Mouse (Mus musculus) heart, postnatal 0 days (tissue): ENCODE data around the gene Igf2bp3.

Source experiments
- CTCF ChIP-seq: IDR thresholded peaks from 2 replicates; pipeline ENCODE4 v1.5.1; 2016; ENCODE audit warnings: antibody characterized with exemption, control low read depth, low read depth
- EP300 ChIP-seq: IDR thresholded peaks from 2 replicates; pipeline ENCODE4 v1.6.1; 2016; ENCODE audit warnings: antibody characterized with exemption, low read depth

GRCm38 (mm10) chr6:49073304-49074116 lies 141.2 kb downstream of the Igf2bp3 start, which contains the start of gene Malsu1:
- TF ChIP-seq EP300: no peak
- TF ChIP-seq CTCF: no peak
